Mouse (Mus musculus) thymus, postnatal 36 days (tissue): Measurements from ENCODE around the gene Maats1.
"Not testable (repeated sequence)": the region's sequence is repeated elsewhere in the genome, so short reads cannot be mapped to it uniquely, and the experiment has no call there.

ENCODE experiments used
- DNase-seq, 2 experiments: peaks; one replicate each; pipeline ENCODE4 v3.0.0; 2022; ENCODE audit warnings: mixed read lengths in 2 of 2

The Maats1 gene

GRCm38 (mm10) chr16:38347588-38347987, 5.6 kb upstream of the Maats1 start:
- DNase-seq: no peak

GRCm38 (mm10) chr16:38346529-38347325, 4.8 kb upstream of the Maats1 start, which contains the start of the genes Cox17 and Gm21987:
Cox17 (plus strand) TSS chr16:38346991.
Gm21987 (plus strand) TSS chr16:38347040.
- peak; percentile 87 to 91 for DNase-seq

- DNase-seq: no peak
Observed at GRCm38 (mm10) chr16:38344941-38345725, 3.2 kb upstream of the Maats1 start.

DNA sequence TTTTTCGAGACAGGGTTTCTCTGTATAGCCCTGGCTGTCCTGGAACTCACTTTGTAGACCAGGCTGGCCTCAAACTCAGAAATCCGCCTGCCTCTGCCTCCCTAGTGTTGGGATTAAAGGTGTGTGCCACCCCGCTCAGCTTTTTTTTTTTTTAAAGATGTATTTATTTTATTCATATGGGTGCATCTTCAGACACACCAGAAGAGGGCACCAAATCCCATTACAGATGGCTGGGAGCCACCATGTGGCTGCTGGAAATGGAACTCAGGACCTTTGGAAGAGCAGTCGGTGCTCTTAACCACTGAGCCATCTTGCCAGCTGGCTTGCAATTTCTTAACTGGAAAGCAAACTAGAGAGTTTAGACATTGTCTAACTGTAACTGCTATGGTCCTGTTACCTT, 3.9 kb downstream of the Maats1 start:
- DNase-seq: not testable (repeated sequence)

DNA sequence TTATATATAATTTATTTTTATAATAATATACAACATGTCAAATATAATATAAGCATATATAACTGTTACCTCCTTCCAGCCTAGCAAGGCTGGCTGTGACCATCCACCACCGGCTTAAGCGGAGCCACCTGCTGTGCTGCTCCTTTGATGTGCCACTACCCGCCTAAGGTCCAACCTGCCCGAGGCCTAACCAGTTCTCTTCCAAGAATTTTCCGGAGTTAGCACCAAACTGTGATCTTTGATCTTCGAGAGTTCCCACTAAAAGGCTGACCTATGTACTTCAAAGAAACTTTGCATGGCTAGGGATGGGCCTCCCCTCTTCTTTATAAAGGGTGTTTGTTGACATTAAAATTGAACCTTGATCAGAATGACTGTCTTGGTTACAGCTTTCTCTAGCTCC, 7.5 kb downstream of the Maats1 start:
- no peak for DNase-seq

- no peak for DNase-seq
Observed at GRCm38 (mm10) chr16:38329340-38329739, 12.6 kb downstream of the Maats1 start.

GRCm38 (mm10) chr16:38326778-38327397, 15.1 kb downstream of the Maats1 start:
- no peak for DNase-seq

GRCm38 (mm10) chr16:38324311-38324710, 17.6 kb downstream of the Maats1 start:
- DNase-seq: no peak

GRCm38 (mm10) chr16:38321452-38321935, 20.4 kb downstream of the Maats1 start:
- peak; percentile 45 to 48 for DNase-seq

GRCm38 (mm10) chr16:38319087-38319486, 22.9 kb downstream of the Maats1 start:
- DNase-seq: no peak

GRCm38 (mm10) chr16:38318492-38318891, 23.5 kb downstream of the Maats1 start:
- no peak for DNase-seq

- no peak for DNase-seq
Observed at GRCm38 (mm10) chr16:38308195-38308594, 33.7 kb downstream of the Maats1 start.

DNA sequence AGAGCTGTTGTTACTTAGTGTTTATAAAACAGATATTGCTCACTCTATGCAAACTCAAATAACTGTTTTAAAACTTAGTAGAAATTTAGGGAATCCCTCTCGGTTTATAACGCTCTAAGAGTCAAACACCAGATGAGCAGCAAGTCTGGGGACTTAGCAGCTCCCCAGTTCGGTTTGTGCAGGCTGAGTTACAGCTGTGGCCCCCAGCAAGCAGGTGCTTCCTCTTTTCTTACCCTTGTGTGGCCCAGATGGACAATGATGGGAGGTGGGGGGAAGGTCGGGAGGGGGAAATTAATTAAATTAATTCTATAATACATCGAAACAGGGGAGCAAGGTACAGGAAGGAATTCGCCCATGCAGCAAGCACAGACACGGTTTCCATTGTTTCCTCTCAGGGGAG, 34.3 kb downstream of the Maats1 start:
- no peak for DNase-seq

- no peak for DNase-seq
Observed at GRCm38 (mm10) chr16:38307221-38307605, 34.7 kb downstream of the Maats1 start.

GRCm38 (mm10) chr16:38306571-38307220, 35.2 kb downstream of the Maats1 start:
- DNase-seq: peak; percentile 8 to 9

- DNase-seq: no peak
Observed at GRCm38 (mm10) chr16:38304460-38305194, 37.3 kb downstream of the Maats1 start.

DNA sequence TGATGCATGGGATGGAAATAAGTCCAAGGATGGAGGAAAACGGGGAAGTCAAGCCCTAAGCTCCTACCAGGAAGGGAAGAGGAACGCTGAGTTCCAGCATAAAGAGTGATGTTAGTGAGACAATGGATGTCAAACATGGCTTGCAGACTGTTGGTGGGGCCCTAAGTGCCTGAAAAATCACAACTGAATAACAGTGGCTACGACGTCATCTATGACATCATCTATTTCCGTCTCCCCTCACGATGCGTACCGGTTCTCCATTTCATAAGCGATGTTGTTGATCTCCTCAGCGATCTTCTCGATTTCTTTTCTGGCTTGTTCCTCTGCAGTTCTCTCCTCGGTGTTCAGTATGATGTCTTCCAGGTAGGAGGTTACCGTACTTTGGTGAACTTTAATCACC, 39.6 kb downstream of the Maats1 start:
- DNase-seq: no peak

- no peak for DNase-seq
Observed at GRCm38 (mm10) chr16:38298410-38298809, 43.5 kb downstream of the Maats1 start.

- no peak for DNase-seq
Observed at GRCm38 (mm10) chr16:38295349-38295930, 46.5 kb downstream of the Maats1 start.

GRCm38 (mm10) chr16:38294685-38295348, 47.1 kb downstream of the Maats1 start, which contains the start of gene Nr1i2:
Nr1i2 (minus strand) TSS chr16:38294824.
- no peak for DNase-seq

- no peak for DNase-seq
Observed at GRCm38 (mm10) chr16:38290151-38290550, 51.8 kb downstream of the Maats1 start.
